ENCODE assay signal across 22 mouse cellular contexts in genomic region chr7:96786262-96787044, GRCm38 (mm10).
DNase-seq lines count a peak whose midpoint lies in the region; ATAC-seq lines count a peak whose summit lies in the region.
"Had no signal": no experiment of that assay in that cellular context is flagged by ENCODE, and none has a peak within 500 bp of the region (broad histone marks: within the 10 kb centered on the region; RNA-seq: fewer than 3 reads in every experiment).

No protein-coding gene starts in this region.

- H3K27ac ChIP-seq in embryonic facial prominence, embryonic 12.5 days: peak overlapping the region; percentile 63; the same call in 1 of the 2 replicates
- no peak overlapping the region for H3K27ac ChIP-seq in embryonic facial prominence, embryonic 10.5 days (replicated peaks)
- H3K27ac ChIP-seq in hindbrain, embryonic 13.5 days: peak overlapping the region; percentile 35; the same call in 1 of the 2 replicates
- no peak overlapping the region for H3K27ac ChIP-seq in hindbrain, embryonic 10.5 days
- peak overlapping the region; percentile 21; the same call in 1 of the 2 replicates for H3K27ac ChIP-seq in midbrain, embryonic 14.5 days (replicated peaks; ENCODE audit: low read depth, low read length)
- no peak overlapping the region for H3K27ac ChIP-seq in midbrain, embryonic 11.5 days (ENCODE audit: low read depth, low read length)
- peak overlapping the region; percentile 47 for H3K27ac ChIP-seq in midbrain, embryonic 15.5 days
- H3K27ac ChIP-seq: heart, adult 2 months; limb, embryonic 15.5 days; liver, embryonic 14.5 days; neural tube, embryonic 12.5 days had no signal

- H3K4me2 ChIP-seq in embryonic facial prominence, embryonic 12.5 days (replicated peaks): no peak overlapping the region
- no peak overlapping the region for H3K4me2 ChIP-seq in hindbrain, embryonic 13.5 days
- no peak overlapping the region for H3K4me2 ChIP-seq in midbrain, embryonic 14.5 days (ENCODE audit: low read length)
- no peak overlapping the region for H3K4me2 ChIP-seq in midbrain, embryonic 11.5 days
- no peak overlapping the region for H3K4me2 ChIP-seq in midbrain, embryonic 15.5 days
- H3K4me2 ChIP-seq: limb, embryonic 15.5 days; lung, embryonic 14.5 days; neural tube, embryonic 12.5 days had no signal

- no peaks in the 10 kb centered on the region for H3K9me3 ChIP-seq in embryonic facial prominence, embryonic 12.5 days
- no peaks in the 10 kb centered on the region for H3K9me3 ChIP-seq in embryonic facial prominence, embryonic 10.5 days
- H3K9me3 ChIP-seq in hindbrain, embryonic 13.5 days: no peaks in the 10 kb centered on the region
- no peaks in the 10 kb centered on the region for H3K9me3 ChIP-seq in hindbrain, embryonic 10.5 days
- no peaks in the 10 kb centered on the region for H3K9me3 ChIP-seq in midbrain, embryonic 14.5 days (ENCODE audit: control insufficient read depth, low read length)
- no peaks in the 10 kb centered on the region for H3K9me3 ChIP-seq in midbrain, embryonic 11.5 days (ENCODE audit: control insufficient read depth, low read length)
- no peaks in the 10 kb centered on the region for H3K9me3 ChIP-seq in midbrain, embryonic 15.5 days
- H3K9me3 ChIP-seq: limb, embryonic 15.5 days; megakaryocyte, embryonic 14.5 days; neural tube, embryonic 12.5 days had no signal

- no peak overlapping the region for H3K9ac ChIP-seq in embryonic facial prominence, embryonic 12.5 days
- H3K9ac ChIP-seq in hindbrain, embryonic 13.5 days: no peak overlapping the region
- no peak overlapping the region for H3K9ac ChIP-seq in midbrain, embryonic 14.5 days (replicated peaks; ENCODE audit: low read length)
- no peak overlapping the region for H3K9ac ChIP-seq in midbrain, embryonic 11.5 days (ENCODE audit: low read length)
- no peak overlapping the region for H3K9ac ChIP-seq in midbrain, embryonic 15.5 days
- H3K9ac ChIP-seq: limb, embryonic 15.5 days; liver, embryonic 14.5 days; lung, embryonic 14.5 days; neural tube, embryonic 12.5 days had no signal

- 70% methylated on average over 5 of the region's 5 CpGs for WGBS in embryonic facial prominence, embryonic 12.5 days
- WGBS in embryonic facial prominence, embryonic 10.5 days: 84% methylated on average over 5 of the region's 5 CpGs
- WGBS in hindbrain, embryonic 13.5 days: 70% methylated on average over 5 of the region's 5 CpGs
- WGBS in hindbrain, embryonic 10.5 days: 86% methylated on average over 5 of the region's 5 CpGs
- 71% methylated on average over 5 of the region's 5 CpGs for WGBS in midbrain, embryonic 14.5 days
- WGBS in midbrain, embryonic 11.5 days: 84% methylated on average over 5 of the region's 5 CpGs
- 69% methylated on average over 5 of the region's 5 CpGs for WGBS in midbrain, embryonic 15.5 days

- ATAC-seq in embryonic facial prominence, embryonic 12.5 days (ENCODE audit: insufficient number of reproducible peaks, insufficient read depth, low FRiP score, low TSS enrichment): no peak
- ATAC-seq in hindbrain, embryonic 13.5 days (ENCODE audit: low FRiP score): no peak
- ATAC-seq in midbrain, embryonic 14.5 days (ENCODE audit: low FRiP score, low TSS enrichment): no peak
- no peak for ATAC-seq in midbrain, embryonic 11.5 days (ENCODE audit: low FRiP score)
- ATAC-seq in midbrain, embryonic 15.5 days (replicated peaks): peak; percentile 28; the same call in 1 of the 2 replicates
- ATAC-seq: activated CD4-positive, CD25-positive, alpha-beta regulatory T cell, adult 4 months had no signal

- H3K36me3 ChIP-seq in embryonic facial prominence, embryonic 12.5 days: 0 out of 2 replicates have a peak, but pooled peaks cover 11% of the 10 kb centered on the region
- H3K36me3 ChIP-seq in embryonic facial prominence, embryonic 10.5 days (replicated peaks): peaks cover 52% of the 10 kb centered on the region
- no peaks in the 10 kb centered on the region for H3K36me3 ChIP-seq in hindbrain, embryonic 13.5 days
- H3K36me3 ChIP-seq in hindbrain, embryonic 10.5 days: peaks cover 22% of the 10 kb centered on the region
- no peaks in the 10 kb centered on the region for H3K36me3 ChIP-seq in midbrain, embryonic 14.5 days (ENCODE audit: control insufficient read depth, insufficient read depth, low read length)
- no peaks in the 10 kb centered on the region; the same call in 1 of the 2 replicates for H3K36me3 ChIP-seq in midbrain, embryonic 11.5 days (ENCODE audit: control insufficient read depth, insufficient read depth, low read length)
- H3K36me3 ChIP-seq in midbrain, embryonic 15.5 days (replicated peaks): no peaks in the 10 kb centered on the region

- no peaks in the 10 kb centered on the region for H3K27me3 ChIP-seq in embryonic facial prominence, embryonic 12.5 days
- peaks cover 4% of the 10 kb centered on the region; the same call in 1 of the 2 replicates for H3K27me3 ChIP-seq in embryonic facial prominence, embryonic 10.5 days (replicated peaks; ENCODE audit: low read depth, poor library complexity, severe bottlenecking)
- 0 out of 2 replicates have a peak, but pooled peaks cover 5% of the 10 kb centered on the region for H3K27me3 ChIP-seq in hindbrain, embryonic 13.5 days
- H3K27me3 ChIP-seq in hindbrain, embryonic 10.5 days (ENCODE audit: insufficient read depth, poor library complexity, severe bottlenecking): no peaks in the 10 kb centered on the region
- no peaks in the 10 kb centered on the region for H3K27me3 ChIP-seq in midbrain, embryonic 14.5 days (ENCODE audit: control insufficient read depth, insufficient read depth, low read length)
- H3K27me3 ChIP-seq in midbrain, embryonic 11.5 days (ENCODE audit: control insufficient read depth, insufficient read depth, low read length): no peaks in the 10 kb centered on the region
- H3K27me3 ChIP-seq in midbrain, embryonic 15.5 days (replicated peaks): no peaks in the 10 kb centered on the region
- H3K27me3 ChIP-seq: limb, embryonic 15.5 days; neural tube, embryonic 12.5 days had no signal

- peaks cover 7% of the 10 kb centered on the region; the same call in 1 of the 2 replicates for H3K4me1 ChIP-seq in embryonic facial prominence, embryonic 12.5 days
- H3K4me1 ChIP-seq in embryonic facial prominence, embryonic 10.5 days: peaks cover 27% of the 10 kb centered on the region
- peaks cover 7% of the 10 kb centered on the region for H3K4me1 ChIP-seq in hindbrain, embryonic 13.5 days (replicated peaks)
- peaks cover 6% of the 10 kb centered on the region for H3K4me1 ChIP-seq in hindbrain, embryonic 10.5 days (replicated peaks)
- 0 out of 2 replicates have a peak, but pooled peaks cover 6% of the 10 kb centered on the region for H3K4me1 ChIP-seq in midbrain, embryonic 14.5 days (ENCODE audit: control insufficient read depth, insufficient read depth, low read length)
- H3K4me1 ChIP-seq in midbrain, embryonic 11.5 days (ENCODE audit: control insufficient read depth, insufficient read depth, low read length): no peaks in the 10 kb centered on the region
- H3K4me1 ChIP-seq in midbrain, embryonic 15.5 days: peaks cover 12% of the 10 kb centered on the region; the same call in 1 of the 2 replicates

- H3K4me3 ChIP-seq in embryonic facial prominence, embryonic 12.5 days: no peak overlapping the region
- H3K4me3 ChIP-seq in embryonic facial prominence, embryonic 10.5 days: no peak overlapping the region
- no peak overlapping the region for H3K4me3 ChIP-seq in hindbrain, embryonic 13.5 days
- no peak overlapping the region for H3K4me3 ChIP-seq in hindbrain, embryonic 10.5 days
- H3K4me3 ChIP-seq in midbrain, embryonic 14.5 days (replicated peaks; ENCODE audit: low read depth, low read length): no peak overlapping the region
- no peak overlapping the region for H3K4me3 ChIP-seq in midbrain, embryonic 11.5 days (ENCODE audit: low read depth, low read length)
- H3K4me3 ChIP-seq in midbrain, embryonic 15.5 days: no peak overlapping the region
- H3K4me3 ChIP-seq: heart, adult 2 months; limb, embryonic 15.5 days; megakaryocyte, embryonic 14.5 days; neural tube, embryonic 12.5 days had no signal

- DNase-seq in embryonic facial prominence, embryonic 10.5 days (ENCODE audit: low spot score): no peak
- no peak for DNase-seq in hindbrain, embryonic 10.5 days (ENCODE audit: low spot score)
- peak; percentile 45 for DNase-seq in midbrain, embryonic 14.5 days
- DNase-seq in midbrain, embryonic 11.5 days (ENCODE audit: low spot score, missing footprints): no peak
- no peak for DNase-seq in urinary bladder, postnatal 14 days (ENCODE audit: low spot score)
- DNase-seq: adrenal gland, adult 8-10 months; cerebellum, adult 9-11 months; gastrocnemius, postnatal 36 days; heart, adult 2 months; kidney, adult 11 months; kidney, postnatal 10 days; lung, embryonic 14.5 days; lung, postnatal 36 days; thymus, postnatal 25 days had no signal

Comparison
In these comparisons a context has a peak if more than half of its experiments do, and no peak if none do; other contexts are left out.
1. H3K27ac ChIP-seq: peak in embryonic facial prominence, embryonic 12.5 days (single experiment), hindbrain, embryonic 13.5 days (single experiment), midbrain, embryonic 14.5 days (single experiment) and midbrain, embryonic 15.5 days (single experiment); none in embryonic facial prominence, embryonic 10.5 days (single experiment), hindbrain, embryonic 10.5 days (single experiment) and midbrain, embryonic 11.5 days (single experiment).